Mouse (Mus musculus): ENCODE data around the gene C530025M09Rik. TPM values are rescaled to one million over a fixed set of nuclear protein-coding genes. Genes with fewer than 3 reads are reported as not detected.
A peak's percentile ranks its signal among the peaks of the same experiment; 100 is the strongest.

The C530025M09Rik gene
- 1 to 10 TPM; 1.0 to 1.4 TPM for total RNA-seq (2021)
- long read RNA-seq, experiment 1 = 0 reads
- long read RNA-seq, experiment 2 = 0 reads

- DNase-seq (ENCODE audit: low spot score in 2 of 2) = peak; percentile 52 to 59
Measured at GRCm38 (mm10) chr2:149830536-149831458, at the start of gene C530025M09Rik. Gene C530025M09Rik, minus strand, starts transcription at chr2:149831213.

- no peak for DNase-seq (ENCODE audit: low spot score in 2 of 2)
Measured at GRCm38 (mm10) chr2:149877954-149878353, 46.9 kb upstream of the C530025M09Rik start.

- DNase-seq (ENCODE audit: low spot score in 2 of 2) = peak in 1 of 2 experiments; percentile 60
Measured at GRCm38 (mm10) chr2:149873346-149873745, 42.3 kb upstream of the C530025M09Rik start.

DNA sequence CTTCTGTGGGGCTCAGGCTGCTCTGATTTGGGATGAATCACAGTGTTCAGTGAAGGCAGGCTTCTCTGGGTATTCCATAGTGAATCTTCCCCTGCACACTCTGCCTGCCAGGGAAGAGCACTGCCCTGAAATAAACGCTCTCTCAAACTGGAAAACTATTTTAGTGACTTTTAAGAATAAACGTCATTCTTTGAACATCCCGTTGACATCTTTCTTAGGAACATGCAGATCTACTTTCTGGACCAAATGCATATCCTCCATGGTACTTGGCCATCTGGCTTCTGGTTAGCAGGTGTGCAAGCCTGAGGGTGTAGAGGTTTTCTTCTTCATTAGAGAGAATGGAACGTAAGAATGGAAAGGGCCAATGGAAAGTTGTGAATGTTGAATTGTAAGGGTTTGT lies 41.5 kb upstream of the C530025M09Rik start:
- no peak for DNase-seq (ENCODE audit: low spot score in 2 of 2)

DNA sequence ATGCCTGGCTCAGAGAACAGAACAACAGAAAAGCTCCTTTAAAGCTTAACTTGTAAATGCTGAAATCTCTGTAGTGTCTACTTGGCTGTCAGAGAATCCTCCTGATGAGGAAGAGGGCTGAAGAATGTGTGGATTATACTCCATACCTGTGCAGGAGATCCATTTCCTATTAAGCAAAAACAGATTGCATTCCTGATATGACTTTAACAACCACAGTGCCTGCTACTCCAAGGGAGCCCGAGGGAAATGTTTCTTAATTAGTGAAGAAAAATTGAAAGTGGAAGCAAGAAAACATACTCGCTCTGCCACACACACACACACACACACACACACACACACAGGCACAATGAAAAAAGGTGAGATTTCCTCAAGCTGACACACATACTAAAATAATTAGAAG lies 39.5 kb upstream of the C530025M09Rik start:
- DNase-seq (ENCODE audit: low spot score in 2 of 2) = no peak

DNA sequence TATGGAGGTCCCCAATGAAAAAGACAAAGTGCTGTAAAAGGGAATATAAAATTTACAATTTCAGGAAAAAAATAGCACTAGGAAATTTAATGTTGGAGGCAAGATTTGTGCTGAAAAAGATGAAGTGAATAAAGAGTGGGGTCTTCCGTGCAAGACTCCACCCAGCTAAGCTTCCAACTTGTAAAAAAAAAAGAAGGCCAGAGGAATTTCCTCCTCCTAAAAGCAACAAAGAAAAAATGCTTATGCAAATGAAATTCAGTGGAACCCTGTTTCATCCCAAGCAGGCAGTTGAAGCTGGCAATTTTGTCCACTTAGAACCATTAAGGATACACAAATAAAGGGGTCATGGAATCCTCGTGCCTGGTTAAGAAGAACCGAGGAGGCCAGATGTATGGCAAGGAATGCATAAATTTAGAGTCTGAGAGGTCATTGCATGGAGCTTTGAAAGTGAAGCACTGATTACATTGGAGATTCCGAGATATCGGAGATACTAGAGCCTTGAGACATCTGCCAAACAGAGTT lies 35.0 kb upstream of the C530025M09Rik start:
- no peak for DNase-seq (ENCODE audit: low spot score in 2 of 2)

DNA sequence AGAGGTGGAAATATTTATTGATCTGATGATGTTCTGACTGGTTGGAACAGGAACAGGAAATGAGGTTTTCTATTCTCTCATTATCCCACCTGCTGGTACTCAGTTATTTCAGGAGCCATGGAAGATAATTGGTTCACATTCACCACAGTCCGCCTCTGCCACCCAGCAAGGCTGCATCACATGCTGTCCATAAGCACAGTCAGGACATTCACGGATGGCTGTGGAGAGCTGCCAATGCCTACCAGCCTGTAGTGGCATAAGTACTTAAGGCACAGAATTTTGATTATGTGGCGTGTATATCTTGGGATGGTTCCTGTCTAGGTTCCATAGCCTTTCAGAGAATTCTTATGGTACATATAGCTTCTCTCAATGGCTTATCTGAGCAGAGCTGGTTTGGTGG lies 30.0 kb upstream of the C530025M09Rik start:
- no peak for DNase-seq (ENCODE audit: low spot score in 2 of 2)

DNA sequence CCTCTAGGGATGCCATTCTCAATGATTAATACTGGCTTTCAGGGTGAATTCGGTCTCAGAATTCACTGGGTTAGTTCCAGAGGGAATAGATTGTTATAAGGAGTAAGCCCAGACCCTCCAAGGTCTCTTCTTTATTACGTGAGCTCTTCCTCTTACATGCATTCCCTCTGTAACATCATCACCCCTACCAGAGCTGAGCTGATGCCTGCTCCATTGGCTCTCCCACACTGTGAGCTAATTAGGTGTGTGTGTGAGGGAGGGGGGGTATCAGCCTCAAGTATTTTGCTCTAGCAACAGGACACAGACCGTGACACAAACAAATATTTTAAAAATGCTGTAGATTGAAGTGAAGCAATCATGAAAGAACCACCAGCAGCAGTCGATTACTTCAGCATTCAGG lies 17.8 kb upstream of the C530025M09Rik start:
- DNase-seq (ENCODE audit: low spot score in 2 of 2) = no peak

DNA sequence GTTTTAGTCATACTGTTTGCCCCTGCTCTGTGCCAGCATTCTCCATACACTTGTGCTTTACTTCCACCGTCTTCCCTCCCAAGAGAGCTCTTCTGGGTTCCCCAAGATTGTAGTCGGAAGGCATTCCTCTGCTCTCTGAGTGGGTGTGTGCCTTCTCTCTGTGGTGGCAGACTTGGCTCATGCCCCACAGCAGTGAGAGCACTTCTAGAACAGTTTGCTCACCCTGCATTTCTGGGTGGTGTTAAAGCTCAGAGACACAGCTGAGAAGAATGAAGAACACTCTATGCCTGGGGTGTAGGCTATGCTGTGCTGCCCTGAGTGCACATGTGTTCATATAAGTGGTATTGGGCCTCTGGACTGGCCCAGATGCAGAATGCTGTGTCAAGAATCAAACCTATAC lies 13.6 kb upstream of the C530025M09Rik start:
- peak in 1 of 2 experiments; percentile 33 for DNase-seq (ENCODE audit: low spot score in 2 of 2)

- no peak for DNase-seq (ENCODE audit: low spot score in 2 of 2)
Measured at GRCm38 (mm10) chr2:149839666-149840065, 8.7 kb upstream of the C530025M09Rik start.

- DNase-seq (ENCODE audit: low spot score in 2 of 2) = no peak
Measured at GRCm38 (mm10) chr2:149836471-149837135, 5.6 kb upstream of the C530025M09Rik start.

DNA sequence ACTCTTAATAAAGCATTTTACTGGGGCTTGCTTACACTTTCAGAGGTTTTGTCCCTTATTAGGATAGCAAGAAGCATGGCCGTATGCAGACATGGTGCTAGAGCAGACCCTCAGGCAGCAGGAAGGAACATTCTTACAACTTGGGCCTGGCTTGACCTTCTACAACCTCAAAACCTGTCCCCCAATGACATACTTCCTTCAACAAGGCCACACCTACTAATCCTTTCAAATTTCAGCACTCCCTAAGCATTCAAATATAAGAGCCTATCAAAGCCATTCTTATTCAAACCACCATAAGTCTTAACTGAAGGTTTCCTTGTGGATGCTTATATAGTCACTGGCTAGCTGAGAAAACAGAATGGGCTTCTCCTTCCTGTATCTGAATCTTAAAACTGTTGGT lies 4.1 kb upstream of the C530025M09Rik start:
- DNase-seq (ENCODE audit: low spot score in 2 of 2) = no peak

GRCm38 (mm10) chr2:149832301-149832700 lies 1.3 kb upstream of the C530025M09Rik start:
- DNase-seq (ENCODE audit: low spot score in 2 of 2) = no peak

GRCm38 (mm10) chr2:149831459-149832245 lies 639 bp upstream of the C530025M09Rik start:
- peak; percentile 36 to 45 for DNase-seq (ENCODE audit: low spot score in 2 of 2)

GRCm38 (mm10) chr2:149829955-149830535 lies 968 bp downstream of the C530025M09Rik start:
- DNase-seq (ENCODE audit: low spot score in 2 of 2) = no peak

DNA sequence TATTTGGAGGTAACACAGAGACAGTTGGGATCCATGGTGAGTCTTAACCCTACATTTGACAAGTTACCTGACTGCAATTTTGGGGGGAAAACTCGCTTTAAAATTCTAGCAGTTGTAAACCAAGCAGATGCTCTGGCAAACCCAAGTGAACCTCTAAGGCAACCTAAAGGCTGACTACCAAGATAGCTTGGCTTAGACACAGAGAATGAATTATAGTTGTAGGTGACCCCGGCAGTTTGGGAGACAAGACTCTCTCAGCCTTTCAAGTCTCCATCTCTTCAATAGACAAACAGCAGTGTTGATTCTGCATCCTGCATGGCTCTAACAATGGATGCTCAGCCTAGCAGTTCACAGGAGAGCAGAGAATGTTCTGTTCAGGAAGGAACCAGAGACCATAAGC lies 2.1 kb downstream of the C530025M09Rik start, which contains the start of gene Syndig1:
Syndig1 (plus strand) TSS at position 301 of the 400 bp plus-strand sequence.
- DNase-seq (ENCODE audit: low spot score in 2 of 2) = no peak

DNA sequence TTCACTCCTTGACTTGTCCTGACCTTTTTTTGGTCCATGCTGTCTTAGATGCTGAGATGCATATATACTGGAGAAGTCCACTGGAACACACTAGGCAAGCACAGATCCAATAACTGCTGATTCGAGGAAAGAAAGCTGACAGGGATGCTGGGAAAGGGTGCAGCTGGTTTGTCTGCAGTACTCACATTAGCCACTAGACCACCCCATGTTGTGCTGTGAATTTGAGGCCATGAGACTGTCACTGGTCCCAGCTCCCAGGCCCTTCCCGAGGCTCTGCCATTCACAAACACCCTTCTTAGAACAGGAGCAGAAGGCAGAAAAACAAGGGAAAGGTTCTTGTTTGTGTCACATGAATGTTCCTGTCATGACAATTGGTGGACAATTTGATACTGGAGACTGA lies 10.8 kb downstream of the C530025M09Rik start:
- DNase-seq (ENCODE audit: low spot score in 2 of 2) = no peak

DNA sequence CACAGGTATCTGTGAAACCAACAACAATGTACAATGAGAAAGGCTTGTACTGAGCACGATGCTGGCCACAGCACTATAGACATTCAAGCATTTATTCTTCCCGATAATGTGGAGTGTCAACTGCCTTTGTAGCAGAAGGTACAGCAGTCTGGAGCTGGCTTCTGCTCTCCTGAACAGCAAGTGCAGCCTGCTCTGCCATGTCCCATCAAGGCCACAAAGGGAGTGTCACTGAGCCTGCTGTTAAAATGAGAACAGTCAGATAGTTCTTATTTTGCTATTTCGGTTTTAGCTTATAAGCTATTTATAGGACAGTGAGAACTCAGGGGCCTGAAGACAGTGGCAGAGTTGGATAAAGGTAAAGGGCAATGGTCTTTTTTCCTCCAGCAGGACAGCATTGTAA lies 11.3 kb downstream of the C530025M09Rik start:
- peak in 1 of 2 experiments; percentile 42 for DNase-seq (ENCODE audit: low spot score in 2 of 2)

DNA sequence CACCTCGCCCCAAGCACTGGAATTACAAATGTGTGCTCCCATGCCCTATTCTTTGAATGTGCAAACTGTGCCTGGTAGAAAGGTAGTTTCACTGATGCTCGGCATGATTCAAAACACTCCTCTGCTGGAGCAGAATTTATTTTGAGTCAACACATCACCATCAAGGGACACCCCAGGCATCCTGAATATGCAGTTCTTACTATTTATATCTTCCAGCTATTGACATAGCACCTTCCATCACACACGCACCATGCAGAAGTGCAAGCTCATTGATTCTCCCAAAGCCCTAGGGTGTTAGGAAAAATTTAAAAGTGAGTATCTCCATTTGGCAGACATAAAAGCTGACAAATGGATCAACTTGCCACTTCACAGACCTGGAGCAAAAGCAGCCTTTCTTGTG lies 12.6 kb downstream of the C530025M09Rik start:
- DNase-seq (ENCODE audit: low spot score in 2 of 2) = no peak

- no peak for DNase-seq (ENCODE audit: low spot score in 2 of 2)
Measured at GRCm38 (mm10) chr2:149812899-149813298, 18.1 kb downstream of the C530025M09Rik start.

DNA sequence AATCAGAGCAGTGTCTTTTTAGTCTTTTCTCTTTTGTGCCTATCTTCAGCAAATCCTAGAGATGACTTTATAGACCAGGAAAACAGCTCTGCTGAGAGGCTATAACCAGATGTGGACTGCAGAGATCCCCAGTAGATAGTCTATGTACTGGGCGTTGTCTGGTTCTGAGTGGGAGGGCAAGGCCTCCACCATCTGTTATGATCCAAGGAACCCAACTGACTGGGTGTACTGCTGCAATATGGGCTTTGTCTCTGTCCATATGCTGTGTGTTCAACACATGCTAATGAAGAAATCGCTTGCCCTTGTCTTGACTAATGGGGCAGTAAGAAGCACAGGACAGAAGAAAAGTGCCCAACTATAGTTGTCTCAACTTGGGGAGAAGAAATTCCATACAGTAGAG lies 25.8 kb downstream of the C530025M09Rik start:
- DNase-seq (ENCODE audit: low spot score in 2 of 2) = no peak

Data from layer of hippocampus, postnatal 14 days (tissue).